Mouse (Mus musculus) megakaryocyte, embryonic 14.5 days (primary cell): ENCODE results near the gene Myod1.

Source experiments
- FLI1 ChIP-seq: IDR thresholded peaks from 2 replicates; pipeline ENCODE4 v1.6.1; 2012; ENCODE audit warnings: low read length, inconsistent platforms, mixed read lengths
- GATA1 ChIP-seq: IDR thresholded peaks from 3 replicates; pipeline ENCODE4 v1.6.1; 2012; ENCODE audit warnings: mixed read lengths, low read length, inconsistent platforms, borderline replicate concordance

GRCm38 (mm10) chr7:46327896-46328295 lies 48.4 kb upstream of the Myod1 start:
- TF ChIP-seq GATA1 (no peak), FLI1 (no peak)
